Mouse (Mus musculus): ENCODE measurements around the gene Rbbp8nl. TPM values are rescaled to one million over a fixed set of nuclear protein-coding genes. Genes with fewer than 3 reads are reported as not detected.

Rbbp8nl gene
- polyA plus RNA-seq, 1 experiment from 2014 or later: 3.7 TPM

- under 1% methylated on average over 38 of the region's 38 CpGs for WGBS
- Histone ChIP-seq H3K4me1 (ENCODE audit: control insufficient read depth, insufficient read depth, low read length) (peaks cover 18% of the 10 kb centered on the region), H3K4me3 (replicated peaks; ENCODE audit: low read length) (peak within 1 kb of the TSS; percentile 94), H3K27ac (ENCODE audit: low read length) (peak within 1 kb of the TSS; percentile 87), H3K9ac (ENCODE audit: low read length) (peak within 1 kb of the TSS; percentile 91), H3K4me2 (ENCODE audit: low read depth, low read length) (peak within 1 kb of the TSS; percentile 86), H3K36me3 (ENCODE audit: control insufficient read depth, insufficient read depth, low read length) (peaks cover 5% of the 10 kb centered on the region; the same call in 1 of the 2 replicates), H3K27me3 (ENCODE audit: control insufficient read depth, insufficient read depth, low read length) (no peaks in the 10 kb centered on the region), H3K9me3 (replicated peaks; ENCODE audit: control insufficient read depth, low read length) (no peaks in the 10 kb centered on the region)
- peak; percentile 98 for ATAC-seq (ENCODE audit: insufficient read depth, low FRiP score)
These were observed 32.6 kb downstream of the Rbbp8nl start, which contains the start of gene Rps21 for GRCm38 (mm10) chr2:180257001-180257521. Rps21 (plus strand) TSS chr2:180257377.

GRCm38 (mm10) chr2:180256296-180257000 lies 33.2 kb downstream of the Rbbp8nl start:
- H3K9ac ChIP-seq (ENCODE audit: low read length): peak overlapping the region; percentile 79
- H3K36me3 ChIP-seq (ENCODE audit: control insufficient read depth, insufficient read depth, low read length): peaks cover 3% of the 10 kb centered on the region; the same call in 1 of the 2 replicates
- peaks cover 18% of the 10 kb centered on the region for H3K4me1 ChIP-seq (ENCODE audit: control insufficient read depth, insufficient read depth, low read length)
- 21% methylated on average over 26 of the region's 26 CpGs for WGBS
- peak overlapping the region; percentile 94 for H3K4me3 ChIP-seq (replicated peaks; ENCODE audit: low read length)
- H3K4me2 ChIP-seq (ENCODE audit: low read depth, low read length): peak overlapping the region; percentile 76
- ATAC-seq (ENCODE audit: insufficient read depth, low FRiP score): peak; percentile 58
- H3K9me3 ChIP-seq (replicated peaks; ENCODE audit: control insufficient read depth, low read length): no peaks in the 10 kb centered on the region
- no peaks in the 10 kb centered on the region for H3K27me3 ChIP-seq (ENCODE audit: control insufficient read depth, insufficient read depth, low read length)
- H3K27ac ChIP-seq (ENCODE audit: low read length): peak overlapping the region; percentile 87

DNA sequence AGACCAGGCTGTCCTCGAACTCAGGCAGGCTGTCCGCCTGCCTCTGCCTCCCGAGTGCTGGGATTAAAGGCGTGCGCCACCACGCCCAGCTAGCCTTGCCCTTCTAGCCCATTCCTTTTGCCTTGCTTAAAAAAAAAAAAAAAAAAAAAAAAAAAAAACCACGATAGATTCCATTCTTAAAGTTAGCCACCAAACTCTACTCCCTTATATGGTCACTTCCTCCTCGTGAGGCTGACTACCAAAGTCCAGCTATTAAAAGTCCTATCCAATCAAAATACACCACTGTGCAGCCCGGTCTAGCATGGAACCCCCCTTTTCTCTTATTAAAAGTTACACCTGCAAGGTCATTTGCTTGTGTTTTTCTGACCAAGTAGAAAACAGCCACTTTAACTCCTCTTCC lies 34.0 kb downstream of the Rbbp8nl start:
- 0 out of 2 replicates have a peak overlapping the region, but pooled peaks have one; percentile 87 for H3K27ac ChIP-seq (ENCODE audit: low read length)
- ATAC-seq (ENCODE audit: insufficient read depth, low FRiP score): no peak
- WGBS: 83% methylated on average over 9 of the region's 9 CpGs

DNA sequence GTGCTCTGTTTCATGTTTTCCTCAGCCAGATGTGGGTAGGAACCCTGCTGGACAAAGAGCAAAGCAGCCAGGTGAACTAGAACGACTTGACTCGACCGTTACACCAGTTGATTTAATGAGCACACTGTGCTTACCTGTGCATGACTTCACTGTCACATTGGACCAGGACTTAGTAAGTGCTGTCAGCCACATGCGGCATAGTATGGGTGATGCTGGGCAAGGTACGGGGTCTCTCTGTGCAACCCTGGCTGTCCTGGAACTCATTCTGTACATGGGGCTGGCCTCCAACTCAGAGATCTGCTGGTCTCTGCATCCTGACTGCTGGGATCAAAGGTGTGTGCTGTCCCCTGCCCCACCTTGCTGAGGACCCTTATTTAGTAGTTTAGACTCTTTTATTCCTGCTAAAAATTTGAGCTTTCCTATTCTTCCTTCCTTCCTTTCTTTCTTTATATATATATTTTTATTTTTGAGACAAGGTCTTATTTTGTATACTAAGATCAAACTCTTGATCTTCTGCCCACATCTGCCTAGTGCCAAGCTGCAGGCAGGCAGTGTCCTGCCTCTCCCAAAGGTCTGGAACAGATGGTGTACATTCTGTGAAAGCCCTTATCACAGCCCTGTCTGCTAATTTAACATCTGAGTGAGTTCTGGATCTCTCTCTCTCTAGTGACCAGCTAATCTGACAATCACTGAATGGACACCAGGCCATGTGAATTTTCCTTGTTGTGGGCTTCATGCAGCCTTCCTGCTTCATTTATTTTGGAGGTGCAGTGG lies 35.1 kb downstream of the Rbbp8nl start:
- Histone ChIP-seq H3K27ac (ENCODE audit: low read length) (no peak overlapping the region), H3K4me1 (ENCODE audit: control insufficient read depth, insufficient read depth, low read length) (peaks cover 18% of the 10 kb centered on the region), H3K9ac (ENCODE audit: low read length) (no peak overlapping the region), H3K27me3 (ENCODE audit: control insufficient read depth, insufficient read depth, low read length) (no peaks in the 10 kb centered on the region), H3K9me3 (replicated peaks; ENCODE audit: control insufficient read depth, low read length) (no peaks in the 10 kb centered on the region), H3K4me3 (replicated peaks; ENCODE audit: low read length) (no peak overlapping the region), H3K4me2 (ENCODE audit: low read depth, low read length) (no peak overlapping the region), H3K36me3 (ENCODE audit: control insufficient read depth, insufficient read depth, low read length) (peaks cover 3% of the 10 kb centered on the region; the same call in 1 of the 2 replicates)
- ATAC-seq (ENCODE audit: insufficient read depth, low FRiP score): no peak
- WGBS: 87% methylated on average over 5 of the region's 5 CpGs

More for the DNA sequence above, 34.0 kb downstream of the Rbbp8nl start:
- Histone ChIP-seq H3K4me1 (ENCODE audit: control insufficient read depth, insufficient read depth, low read length) (peaks cover 18% of the 10 kb centered on the region), H3K4me3 (replicated peaks; ENCODE audit: low read length) (peak overlapping the region; percentile 94; the same call in 1 of the 2 replicates), H3K27me3 (ENCODE audit: control insufficient read depth, insufficient read depth, low read length) (no peaks in the 10 kb centered on the region), H3K9ac (ENCODE audit: low read length) (no peak overlapping the region), H3K4me2 (ENCODE audit: low read depth, low read length) (no peak overlapping the region), H3K9me3 (replicated peaks; ENCODE audit: control insufficient read depth, low read length) (no peaks in the 10 kb centered on the region), H3K36me3 (ENCODE audit: control insufficient read depth, insufficient read depth, low read length) (peaks cover 3% of the 10 kb centered on the region; the same call in 1 of the 2 replicates)

DNA sequence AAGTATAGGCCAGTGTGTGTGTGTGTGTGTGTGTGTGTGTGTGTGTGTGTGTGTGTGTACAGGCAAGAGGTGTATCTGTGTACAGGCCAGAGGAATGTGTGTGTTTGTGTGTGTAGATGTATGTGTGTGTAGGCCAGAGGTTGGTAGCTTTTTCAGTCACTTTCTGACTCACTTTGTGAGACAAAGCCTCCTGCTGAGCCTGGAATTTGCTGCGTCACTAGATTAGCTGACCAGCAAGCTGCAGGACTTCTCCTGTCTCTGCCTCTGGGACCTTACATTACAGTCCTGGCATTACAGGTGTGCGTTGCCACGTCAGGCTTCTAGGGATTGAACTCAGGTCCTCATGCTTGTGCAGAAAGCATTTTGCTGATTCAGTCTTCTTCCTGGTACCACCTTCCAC lies 37.8 kb downstream of the Rbbp8nl start:
- no peak overlapping the region for H3K27ac ChIP-seq (ENCODE audit: low read length)
- H3K36me3 ChIP-seq (ENCODE audit: control insufficient read depth, insufficient read depth, low read length): no peaks in the 10 kb centered on the region
- H3K9ac ChIP-seq (ENCODE audit: low read length): no peak overlapping the region
- whole genome bisulfite sequencing: 63% methylated on average over 3 of the region's 3 CpGs
- no peaks in the 10 kb centered on the region for H3K9me3 ChIP-seq (replicated peaks; ENCODE audit: control insufficient read depth, low read length)
- no peak for ATAC-seq (ENCODE audit: insufficient read depth, low FRiP score)
- H3K4me3 ChIP-seq (replicated peaks; ENCODE audit: low read length): no peak overlapping the region
- H3K4me2 ChIP-seq (ENCODE audit: low read depth, low read length): no peak overlapping the region
- H3K27me3 ChIP-seq (ENCODE audit: control insufficient read depth, insufficient read depth, low read length): no peaks in the 10 kb centered on the region
- peaks cover 12% of the 10 kb centered on the region for H3K4me1 ChIP-seq (ENCODE audit: control insufficient read depth, insufficient read depth, low read length)

DNA sequence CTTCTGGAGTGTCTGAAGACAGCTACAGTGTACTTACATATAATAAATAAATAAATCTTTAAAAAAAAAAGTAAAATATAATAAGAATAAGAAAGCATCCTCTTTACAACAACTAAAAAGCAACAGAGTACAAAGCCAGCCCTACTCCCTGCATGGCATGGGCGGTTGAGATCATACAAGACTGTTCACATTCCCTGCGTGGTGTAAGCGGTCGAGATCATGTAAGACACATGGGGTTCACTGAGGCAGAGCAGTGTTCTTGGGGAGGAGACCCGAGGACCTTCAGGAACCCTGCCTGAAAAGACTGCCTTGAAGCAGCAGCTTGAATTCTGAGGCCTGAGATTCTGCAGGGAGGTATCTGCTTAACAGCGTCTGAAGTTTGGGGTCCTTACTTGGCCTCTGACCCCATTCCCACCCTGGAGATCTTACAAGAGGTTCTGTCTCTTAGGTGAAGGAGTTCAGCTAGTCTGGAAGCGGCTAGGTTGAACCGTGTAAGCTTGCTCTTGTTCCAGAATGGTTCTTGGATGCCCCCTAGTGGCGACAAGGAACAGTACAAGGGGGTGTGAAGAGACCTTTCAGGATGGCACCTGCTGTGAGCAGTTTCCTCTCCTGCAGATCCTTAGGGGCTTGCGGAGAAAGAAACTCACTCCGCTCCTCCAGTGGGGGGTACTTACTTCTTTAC lies 38.6 kb downstream of the Rbbp8nl start:
- H3K9ac ChIP-seq (ENCODE audit: low read length): 0 out of 2 replicates have a peak overlapping the region, but pooled peaks have one; percentile 1
- peaks cover 8% of the 10 kb centered on the region for H3K4me1 ChIP-seq (ENCODE audit: control insufficient read depth, insufficient read depth, low read length)
- H3K4me3 ChIP-seq (replicated peaks; ENCODE audit: low read length): no peak overlapping the region
- no peak overlapping the region for H3K27ac ChIP-seq (ENCODE audit: low read length)
- peak; percentile 84 for ATAC-seq (ENCODE audit: insufficient read depth, low FRiP score)
- 33% methylated on average over 11 of the region's 11 CpGs for WGBS
- H3K4me2 ChIP-seq (ENCODE audit: low read depth, low read length): no peak overlapping the region
- no peaks in the 10 kb centered on the region for H3K9me3 ChIP-seq (replicated peaks; ENCODE audit: control insufficient read depth, low read length)
- no peaks in the 10 kb centered on the region for H3K36me3 ChIP-seq (ENCODE audit: control insufficient read depth, insufficient read depth, low read length)
- no peaks in the 10 kb centered on the region for H3K27me3 ChIP-seq (ENCODE audit: control insufficient read depth, insufficient read depth, low read length)

- H3K9ac ChIP-seq (ENCODE audit: low read length): no peak overlapping the region; the same call in 1 of the 2 replicates
- 54% methylated on average over 9 of the region's 9 CpGs for WGBS
- H3K4me1 ChIP-seq (ENCODE audit: control insufficient read depth, insufficient read depth, low read length): 0 out of 2 replicates have a peak, but pooled peaks cover 4% of the 10 kb centered on the region
- no peaks in the 10 kb centered on the region for H3K36me3 ChIP-seq (ENCODE audit: control insufficient read depth, insufficient read depth, low read length)
- peak; percentile 45; the same call in 1 of the 2 replicates for ATAC-seq (ENCODE audit: insufficient read depth, low FRiP score)
- no peaks in the 10 kb centered on the region for H3K9me3 ChIP-seq (replicated peaks; ENCODE audit: control insufficient read depth, low read length)
- H3K27me3 ChIP-seq (ENCODE audit: control insufficient read depth, insufficient read depth, low read length): no peaks in the 10 kb centered on the region
- H3K4me3 ChIP-seq (replicated peaks; ENCODE audit: low read length): no peak overlapping the region
- peak overlapping the region; percentile 23; the same call in 1 of the 2 replicates for H3K27ac ChIP-seq (ENCODE audit: low read length)
- no peak overlapping the region for H3K4me2 ChIP-seq (ENCODE audit: low read depth, low read length)
These were observed 40.6 kb downstream of the Rbbp8nl start for GRCm38 (mm10) chr2:180248947-180249660.

DNA sequence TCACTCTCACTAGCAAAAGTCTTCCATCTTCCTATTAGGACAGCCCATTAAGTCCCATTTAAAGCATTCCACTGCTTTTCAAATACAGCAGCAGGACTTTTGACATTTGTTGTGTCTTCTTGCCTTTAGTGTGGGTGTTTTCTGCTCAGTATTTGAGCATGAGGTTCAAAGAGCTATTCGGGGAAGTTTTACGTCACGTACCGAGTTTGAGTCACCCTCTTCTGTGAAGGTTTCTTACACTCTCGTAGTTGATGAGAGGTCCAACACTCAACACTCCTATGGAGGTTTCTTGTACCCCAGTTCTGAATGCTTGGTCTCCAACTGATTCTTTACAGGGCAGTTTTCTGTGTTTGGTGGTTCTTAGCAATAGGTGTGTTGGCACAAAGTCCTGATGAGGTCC lies 41.8 kb downstream of the Rbbp8nl start:
- no peak overlapping the region for H3K27ac ChIP-seq (ENCODE audit: low read length)
- no peaks in the 10 kb centered on the region for H3K9me3 ChIP-seq (replicated peaks; ENCODE audit: control insufficient read depth, low read length)
- no peaks in the 10 kb centered on the region for H3K36me3 ChIP-seq (ENCODE audit: control insufficient read depth, insufficient read depth, low read length)
- WGBS: 83% methylated on average over 5 of the region's 5 CpGs
- H3K4me1 ChIP-seq (ENCODE audit: control insufficient read depth, insufficient read depth, low read length): 0 out of 2 replicates have a peak, but pooled peaks cover 4% of the 10 kb centered on the region
- H3K4me3 ChIP-seq (replicated peaks; ENCODE audit: low read length): no peak overlapping the region
- ATAC-seq (ENCODE audit: insufficient read depth, low FRiP score): no peak
- no peaks in the 10 kb centered on the region for H3K27me3 ChIP-seq (ENCODE audit: control insufficient read depth, insufficient read depth, low read length)
- H3K9ac ChIP-seq (ENCODE audit: low read length): no peak overlapping the region
- no peak overlapping the region for H3K4me2 ChIP-seq (ENCODE audit: low read depth, low read length)

All from stomach, embryonic 16.5 days (tissue).